Mouse (Mus musculus) lung, postnatal 0 days (tissue): ENCODE measurements at regions not wholly inside any gene's neighbourhood (a gene's known extent, or its start where the extent isn't known, plus 50 kb on each side); places are given as distances from the start of the nearest gene placed in this dataset.

Source experiments
- ATAC-seq: fragments of 200-750 bp; cut with Nextera tagmentation; 2 replicates; pipeline ENCODE4 v1.8.0; 2017; ENCODE audit warnings: moderate library complexity
- DNase-seq: peaks from one replicate; pipeline ENCODE4 v3.0.0-alpha.2; 2016; ENCODE audit warnings: low spot score
- H3K27ac ChIP-seq: fragments of 300-500 bp; sonication (generic); 2 replicates; pipeline ENCODE4 v1.5.1; 2014; ENCODE audit warnings: antibody characterized with exemption, mild to moderate bottlenecking, low read length, mixed read lengths
- H3K27me3 ChIP-seq: fragments of 300-500 bp; sonication (generic); replicated peaks from 2 replicates; pipeline ENCODE4 v1.6.1; 2014; ENCODE audit warnings: low read length, mixed read lengths; ENCODE audit not compliant: insufficient read depth
- H3K36me3 ChIP-seq: fragments of 300-500 bp; sonication (generic); 2 replicates; pipeline ENCODE4 v1.6.1; 2014; ENCODE audit warnings: low read length, mixed read lengths; ENCODE audit not compliant: insufficient read depth
- H3K4me1 ChIP-seq: fragments of 300-500 bp; sonication (generic); 2 replicates; pipeline ENCODE4 v1.6.1; 2014; ENCODE audit warnings: antibody characterized with exemption, low read depth, low read length, mixed read lengths; ENCODE audit not compliant: insufficient read depth
- H3K4me2 ChIP-seq: fragments of 300-500 bp; sonication (generic); replicated peaks from 2 replicates; pipeline ENCODE4 v1.6.1; 2014; ENCODE audit warnings: low read depth, mild to moderate bottlenecking, low read length, moderate library complexity, mixed read lengths
- H3K4me3 ChIP-seq: fragments of 300-500 bp; sonication (generic); 2 replicates; pipeline ENCODE4 v1.5.1; 2014; ENCODE audit warnings: low read depth, low read length
- H3K9ac ChIP-seq: fragments of 300-500 bp; sonication (generic); replicated peaks from 2 replicates; pipeline ENCODE4 v1.6.1; 2014; ENCODE audit warnings: low read depth, mild to moderate bottlenecking
- H3K9me3 ChIP-seq: fragments of 300-500 bp; sonication (generic); 2 replicates; pipeline ENCODE4 v1.6.1; 2016; ENCODE audit warnings: low read length, mixed read lengths
- CTCF ChIP-seq: IDR thresholded peaks from 2 replicates; pipeline ENCODE4 v1.5.1; 2016; ENCODE audit warnings: antibody characterized with exemption, mild to moderate bottlenecking
- EP300 ChIP-seq: IDR thresholded peaks from 2 replicates; pipeline ENCODE4 v1.6.1; 2016; ENCODE audit warnings: antibody characterized with exemption, mild to moderate bottlenecking, control low read depth
- WGBS: fragments of 180-500 bp; shearing (Covaris S2); extraction: QIAGEN DNeasy Blood & Tissue Kit; methylation state at CpG from one replicate; pipeline ENCODE4 v1.1.7; 2014; 5-methylcytosine and 5-hydroxymethylcytosine counted together

- TF ChIP-seq EP300: no peak
- no peak for TF ChIP-seq CTCF
- no peaks in the 10 kb centered on the region for H3K36me3 ChIP-seq
- no peaks in the 10 kb centered on the region for H3K4me1 ChIP-seq
- DNase-seq (no peak), ATAC-seq (no peak)
- no peaks in the 10 kb centered on the region for H3K9me3 ChIP-seq
- no peak overlapping the region for H3K9ac ChIP-seq
- no peak overlapping the region for H3K4me3 ChIP-seq
- no peak overlapping the region for H3K27ac ChIP-seq
- no peak overlapping the region for H3K4me2 ChIP-seq
- no peaks in the 10 kb centered on the region for H3K27me3 ChIP-seq
Observed at GRCm38 (mm10) chr6:101890655-101891054, 513.0 kb upstream of the Pdzrn3 start.

DNA sequence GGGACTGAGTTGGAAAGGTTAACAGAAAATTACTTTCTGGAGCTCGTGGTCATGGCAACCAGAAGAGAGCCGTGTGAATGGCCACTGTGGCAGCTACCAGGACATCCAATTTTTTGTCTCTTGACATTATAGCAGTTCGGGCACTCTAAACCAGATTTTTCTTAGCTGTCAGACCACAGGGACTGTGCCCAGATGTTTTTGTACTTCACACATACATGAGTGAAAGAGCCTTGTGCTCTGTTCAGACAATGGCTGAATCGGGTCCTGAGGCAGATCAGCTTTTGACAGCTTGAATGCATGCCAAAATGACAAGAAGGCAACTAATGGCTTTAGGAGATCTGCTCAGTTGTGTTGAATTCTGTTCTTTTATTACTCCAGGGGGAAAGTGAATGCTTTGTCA is 505.2 kb upstream of the Pdzrn3 start:
- H3K4me3 ChIP-seq: no peak overlapping the region
- no peak overlapping the region for H3K27ac ChIP-seq
- H3K36me3 ChIP-seq: no peaks in the 10 kb centered on the region
- no peak for ATAC-seq
- H3K4me1 ChIP-seq: no peaks in the 10 kb centered on the region
- no peak overlapping the region for H3K4me2 ChIP-seq
- H3K9me3 ChIP-seq: no peaks in the 10 kb centered on the region
- 24% methylated on average over 4 of the region's 4 CpGs for WGBS
- DNase-seq: no peak
- TF ChIP-seq CTCF: no peak
- no peak for TF ChIP-seq EP300
- H3K9ac ChIP-seq: no peak overlapping the region
- H3K27me3 ChIP-seq: no peaks in the 10 kb centered on the region

- H3K4me3 ChIP-seq: no peak overlapping the region
- WGBS: 57% methylated on average over 1 of the region's 1 CpGs
- no peaks in the 10 kb centered on the region for H3K27me3 ChIP-seq
- H3K4me1 ChIP-seq: no peaks in the 10 kb centered on the region
- no peak overlapping the region for H3K27ac ChIP-seq
- H3K9me3 ChIP-seq: no peaks in the 10 kb centered on the region
- TF ChIP-seq EP300 (no peak), CTCF (no peak)
- H3K36me3 ChIP-seq: no peaks in the 10 kb centered on the region
- ATAC-seq (no peak), DNase-seq (no peak)
- no peak overlapping the region for H3K4me2 ChIP-seq
- no peak overlapping the region for H3K9ac ChIP-seq
Observed at GRCm38 (mm10) chr6:101874894-101875293, 497.2 kb upstream of the Pdzrn3 start.

DNA sequence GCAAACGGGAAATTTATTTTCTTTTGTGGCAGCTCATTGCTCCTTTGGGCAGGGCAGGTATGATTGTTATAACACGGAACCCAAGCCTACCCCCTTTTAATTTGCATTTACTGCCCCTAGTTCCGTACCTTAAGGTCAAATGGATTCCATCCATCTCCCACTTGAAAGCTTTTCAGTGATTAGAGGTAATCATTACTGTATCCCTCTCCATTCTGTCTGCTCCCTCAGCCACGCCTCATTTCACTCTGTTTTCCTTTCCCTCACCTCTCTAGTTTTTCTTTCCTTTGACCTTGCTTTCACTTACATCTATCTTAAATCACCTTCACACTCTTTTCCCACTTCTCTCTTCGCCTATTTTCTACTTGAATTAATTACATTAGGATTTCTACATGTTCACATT is 481.2 kb upstream of the Pdzrn3 start:
- no peak for ATAC-seq
- Histone ChIP-seq H3K27me3 (no peaks in the 10 kb centered on the region), H3K4me3 (no peak overlapping the region), H3K4me2 (no peak overlapping the region), H3K9ac (no peak overlapping the region), H3K27ac (no peak overlapping the region), H3K9me3 (no peaks in the 10 kb centered on the region), H3K36me3 (no peaks in the 10 kb centered on the region), H3K4me1 (no peaks in the 10 kb centered on the region)
- 38% methylated on average over 5 of the region's 5 CpGs for WGBS
- TF ChIP-seq CTCF (no peak), EP300 (no peak)
- no peak for DNase-seq

DNA sequence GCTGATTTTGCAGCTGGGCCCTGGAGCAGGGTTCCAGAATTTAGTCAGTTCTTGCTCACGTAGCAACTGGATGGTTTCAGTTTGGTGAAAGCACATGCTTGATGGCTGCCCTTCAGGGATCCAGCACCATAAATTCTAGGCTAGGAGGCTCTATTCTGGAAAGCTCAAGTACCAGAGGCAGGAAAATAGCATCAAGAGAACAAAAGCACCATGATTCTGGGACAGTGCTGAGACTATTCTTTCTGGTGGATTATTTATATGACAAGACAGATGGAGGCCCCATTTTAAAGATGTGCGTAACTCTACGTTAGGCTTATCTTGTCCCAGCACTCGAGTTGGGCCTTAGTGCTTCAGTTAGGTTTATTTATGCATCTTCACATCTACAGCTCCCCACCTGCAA is 463.0 kb upstream of the Pdzrn3 start:
- no peak for ATAC-seq
- TF ChIP-seq CTCF (no peak), EP300 (no peak)
- 83% methylated on average over 4 of the region's 4 CpGs for WGBS

DNA sequence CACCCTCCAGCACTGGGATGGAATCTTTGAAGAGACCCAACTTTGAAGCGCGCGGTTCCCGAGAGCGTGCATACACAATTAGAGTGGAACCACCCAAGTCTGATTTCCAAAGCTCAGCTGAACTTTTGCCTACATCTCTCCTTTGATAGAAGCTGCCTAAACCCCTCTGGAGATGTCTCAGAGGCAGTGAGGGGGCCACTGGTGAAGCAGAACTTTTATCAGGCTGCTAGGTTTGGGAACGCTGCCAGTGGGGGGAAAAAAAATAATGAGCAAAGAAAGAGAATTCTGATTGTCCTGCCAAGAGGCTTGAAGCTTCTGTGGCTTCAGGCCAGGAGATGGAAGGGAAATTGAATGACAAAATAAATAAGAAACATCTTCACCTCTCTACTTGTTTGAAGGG is 459.9 kb upstream of the Pdzrn3 start:
- ATAC-seq (no peak), DNase-seq (peak; percentile 21)
- Histone ChIP-seq H3K9me3 (no peaks in the 10 kb centered on the region), H3K27ac (no peak overlapping the region), H3K36me3 (no peaks in the 10 kb centered on the region), H3K4me1 (no peaks in the 10 kb centered on the region), H3K4me2 (no peak overlapping the region), H3K4me3 (no peak overlapping the region), H3K9ac (no peak overlapping the region), H3K27me3 (no peaks in the 10 kb centered on the region)
- TF ChIP-seq CTCF: no peak
- no peak for TF ChIP-seq EP300
- 60% methylated on average over 6 of the region's 6 CpGs for WGBS

More for the DNA sequence above, 463.0 kb upstream of the Pdzrn3 start:
- H3K27ac ChIP-seq: no peak overlapping the region
- no peak overlapping the region for H3K9ac ChIP-seq
- no peak overlapping the region for H3K4me2 ChIP-seq
- no peaks in the 10 kb centered on the region for H3K27me3 ChIP-seq
- no peak overlapping the region for H3K4me3 ChIP-seq
- no peaks in the 10 kb centered on the region for H3K4me1 ChIP-seq
- no peak for DNase-seq
- H3K36me3 ChIP-seq: no peaks in the 10 kb centered on the region
- H3K9me3 ChIP-seq: no peaks in the 10 kb centered on the region

GRCm38 (mm10) chr6:101793986-101794385 is 416.3 kb upstream of the Pdzrn3 start:
- ATAC-seq: no peak
- H3K27me3 ChIP-seq: no peaks in the 10 kb centered on the region
- no peak for TF ChIP-seq EP300
- no peak for TF ChIP-seq CTCF
- 61% methylated on average over 2 of the region's 2 CpGs for WGBS
- H3K36me3 ChIP-seq: no peaks in the 10 kb centered on the region
- no peak for DNase-seq
- H3K27ac ChIP-seq: no peak overlapping the region
- H3K9ac ChIP-seq: no peak overlapping the region
- no peak overlapping the region for H3K4me2 ChIP-seq
- no peak overlapping the region for H3K4me3 ChIP-seq
- no peaks in the 10 kb centered on the region for H3K9me3 ChIP-seq
- H3K4me1 ChIP-seq: no peaks in the 10 kb centered on the region
